Mouse (Mus musculus) spleen, postnatal 10 days (tissue): ENCODE data around the gene Sept11.

Source experiments
- DNase-seq, 2 experiments: peaks; one replicate each; pipeline ENCODE4 v3.0.0; 2021 to 2022; ENCODE audit warnings: low spot score in 2 of 2

Gene Sept11

DNA sequence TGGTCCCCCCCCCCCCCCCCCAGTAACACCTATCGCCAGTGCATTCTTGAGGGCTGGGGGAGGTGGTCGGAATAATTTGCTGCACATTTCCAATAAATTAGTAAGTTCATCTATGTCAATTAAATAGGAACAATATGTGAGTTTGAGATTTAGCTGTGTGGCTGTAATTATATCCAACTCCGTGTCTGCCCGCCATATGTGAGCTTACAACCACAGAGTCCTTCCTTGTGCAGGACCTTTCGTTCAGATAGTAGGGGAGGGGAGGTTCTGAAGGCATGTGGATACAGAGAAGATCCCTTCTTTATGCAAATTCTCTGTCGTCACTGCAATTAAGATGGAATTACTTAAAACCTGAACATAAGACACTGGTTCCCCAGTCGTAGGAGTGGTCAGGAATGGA lies 2.1 kb downstream of the Sept11 start:
- no peak for DNase-seq

DNA sequence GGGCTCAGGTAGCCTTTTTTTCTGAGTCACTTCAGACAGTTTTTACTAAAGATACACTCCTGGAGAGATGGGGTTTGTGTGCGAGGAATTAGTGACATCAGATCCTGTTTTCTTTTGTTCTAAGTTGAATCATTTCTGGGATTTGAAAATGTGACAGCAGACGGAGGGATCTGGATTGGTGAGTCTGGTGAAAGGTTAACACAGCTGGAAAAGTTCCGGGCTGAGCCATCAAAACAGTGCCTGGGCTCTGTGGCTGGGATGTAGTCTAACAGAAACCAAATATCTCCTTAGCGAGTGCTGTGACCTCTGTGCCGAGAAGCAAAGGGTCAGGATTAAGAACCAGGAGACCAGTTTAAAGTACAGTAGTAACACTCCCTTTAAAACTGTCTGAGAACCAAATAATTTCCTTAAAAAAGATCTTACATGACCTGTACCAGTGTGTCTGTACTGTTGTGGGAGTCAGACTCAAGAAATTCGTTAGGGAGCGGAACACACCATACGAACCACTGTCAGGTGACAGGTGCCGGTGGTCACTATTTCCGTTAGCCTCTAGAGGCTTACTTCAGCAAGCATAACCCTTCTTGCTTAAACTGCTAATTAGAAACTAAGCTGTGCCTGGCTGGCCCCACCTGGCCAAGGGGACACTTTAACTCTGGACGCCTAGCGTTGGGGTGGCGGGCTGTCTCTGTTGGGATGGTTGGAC lies 4.1 kb downstream of the Sept11 start:
- no peak for DNase-seq

DNA sequence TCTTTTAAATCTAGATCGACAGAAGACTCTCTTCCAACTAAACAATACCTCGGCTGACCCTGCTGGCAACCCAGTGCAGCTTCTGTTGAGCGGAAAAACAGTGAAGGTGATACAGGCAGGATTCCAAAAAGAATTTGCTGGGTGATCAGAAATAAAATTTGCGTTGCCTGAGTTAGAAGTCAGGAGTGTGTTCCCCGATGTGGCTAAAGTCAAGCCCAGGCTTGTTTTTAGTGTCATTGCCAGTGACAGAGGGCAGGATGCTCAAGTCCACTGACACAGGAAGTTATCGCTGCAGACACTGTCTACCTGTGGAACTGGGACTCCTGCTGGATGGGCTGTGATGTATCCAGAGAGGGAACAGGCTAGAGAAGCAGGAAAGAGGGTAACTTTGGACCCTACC lies 5.0 kb downstream of the Sept11 start:
- no peak for DNase-seq

DNA sequence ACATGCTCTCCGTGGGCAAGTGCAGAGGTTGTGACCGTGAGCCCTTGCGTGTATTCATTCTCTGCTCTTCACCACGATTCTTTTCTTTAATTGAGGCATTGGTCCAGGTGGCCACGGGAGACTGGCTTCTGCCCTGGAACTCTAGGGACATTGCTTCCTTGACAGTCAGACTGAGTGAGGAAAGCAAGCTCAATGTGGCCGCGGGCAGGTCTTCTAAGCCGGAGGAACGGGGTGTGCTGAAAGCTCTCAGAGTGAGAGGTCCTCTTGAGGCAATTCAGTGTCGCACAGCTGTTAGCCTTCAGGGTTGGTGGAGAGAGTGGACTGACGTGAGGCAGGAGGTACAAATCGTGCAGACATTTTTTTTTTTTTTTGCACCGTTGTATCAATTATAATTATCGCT lies 5.6 kb downstream of the Sept11 start:
- no peak for DNase-seq

DNA sequence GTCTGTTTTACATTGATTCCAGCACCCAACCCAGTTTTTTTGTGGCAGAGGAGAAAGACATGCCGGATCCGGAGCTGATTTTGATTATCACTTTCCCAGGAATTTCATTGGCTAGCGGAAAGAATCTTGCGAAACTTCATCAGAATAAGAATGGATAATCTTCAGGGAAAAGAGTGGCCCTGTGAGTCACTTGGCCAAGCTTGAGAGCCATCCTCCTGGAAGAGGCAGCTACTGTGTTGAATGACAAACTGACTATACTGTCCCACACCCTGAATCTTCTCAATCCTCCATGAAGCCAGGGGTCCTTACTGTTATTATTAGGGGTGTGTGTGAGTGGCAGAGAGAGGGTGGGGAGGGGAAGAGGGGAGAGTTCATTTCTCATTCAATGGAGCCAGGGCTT lies 7.7 kb downstream of the Sept11 start:
- DNase-seq: no peak

DNA sequence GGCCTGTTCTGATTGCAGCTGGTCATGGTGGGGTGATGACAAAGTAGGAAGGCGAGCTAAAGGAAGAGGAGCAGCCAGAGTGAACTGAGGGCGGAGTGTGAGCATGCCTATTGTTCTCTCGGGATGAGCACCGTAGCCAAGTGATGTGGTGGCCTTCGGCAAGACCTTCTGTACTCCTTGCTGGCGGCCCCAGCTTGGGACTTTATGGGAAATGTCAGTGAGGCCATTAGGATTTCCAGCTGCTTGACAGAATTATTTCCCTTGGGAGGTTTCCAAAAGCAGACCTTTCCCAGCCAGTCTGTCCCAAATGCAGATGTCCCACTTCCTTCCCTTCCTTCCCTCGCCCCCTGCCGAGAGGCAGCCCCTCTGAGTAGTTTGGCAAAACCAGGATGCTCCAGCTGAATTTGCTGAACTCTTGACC lies 8.1 kb downstream of the Sept11 start:
- no peak for DNase-seq

DNA sequence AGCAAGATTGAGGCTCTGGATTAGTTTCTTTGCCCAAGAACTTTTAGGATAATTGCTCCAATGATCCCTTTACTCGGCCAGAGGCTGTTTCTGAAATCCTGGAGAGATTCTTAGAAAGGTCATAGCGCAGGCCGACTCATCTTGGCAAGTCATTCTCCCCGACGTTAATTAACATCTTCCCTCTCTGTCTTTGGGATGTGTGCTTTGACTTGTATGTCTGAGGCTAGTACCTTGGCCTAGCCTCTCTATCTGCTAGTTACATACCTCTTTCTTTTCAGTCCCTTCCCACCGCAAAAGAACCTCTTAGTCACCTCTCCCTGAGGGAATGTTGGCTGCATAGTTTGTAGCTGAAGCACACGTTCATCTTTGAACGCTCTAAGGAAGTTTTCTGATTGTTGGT lies 10.4 kb downstream of the Sept11 start:
- no peak for DNase-seq

DNA sequence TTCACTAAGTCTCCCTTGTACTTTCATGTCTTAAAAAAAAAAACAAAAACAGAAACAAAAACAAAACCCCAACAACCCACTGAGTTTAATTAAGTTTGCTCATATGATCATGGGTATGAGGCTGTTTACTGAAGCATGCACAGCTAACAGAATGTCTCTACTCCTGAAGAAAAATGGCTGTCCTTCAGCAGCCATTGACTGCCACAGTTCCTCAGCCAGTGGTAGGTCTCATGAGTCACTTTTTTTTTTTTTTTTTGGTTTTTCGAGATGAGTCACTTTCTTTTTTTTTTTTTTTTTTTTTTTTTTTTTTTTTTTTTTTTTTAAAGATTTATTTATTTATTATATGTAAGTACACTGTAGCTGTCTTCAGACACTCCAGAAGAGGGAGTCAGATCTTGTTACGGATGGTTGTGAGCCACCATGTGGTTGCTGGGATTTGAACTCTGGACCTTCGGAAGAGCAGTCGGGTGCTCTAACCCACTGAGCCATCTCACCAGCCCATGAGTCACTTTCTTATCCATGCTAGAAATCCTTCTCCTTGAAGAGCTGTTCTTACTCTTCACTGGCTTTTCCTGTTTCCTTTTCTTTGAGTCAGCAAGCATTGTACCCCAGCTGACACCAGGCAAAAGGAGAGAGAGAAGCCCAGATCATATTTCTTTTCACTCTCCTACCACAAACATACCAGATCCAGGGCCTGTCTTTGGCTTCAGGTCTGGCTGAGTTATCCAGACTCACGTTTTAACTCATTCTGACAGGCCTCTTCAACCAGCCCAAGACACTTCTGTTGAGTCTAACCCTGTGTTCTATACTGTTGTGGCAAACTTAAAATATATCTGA lies 12.0 kb downstream of the Sept11 start:
- DNase-seq: no peak

DNA sequence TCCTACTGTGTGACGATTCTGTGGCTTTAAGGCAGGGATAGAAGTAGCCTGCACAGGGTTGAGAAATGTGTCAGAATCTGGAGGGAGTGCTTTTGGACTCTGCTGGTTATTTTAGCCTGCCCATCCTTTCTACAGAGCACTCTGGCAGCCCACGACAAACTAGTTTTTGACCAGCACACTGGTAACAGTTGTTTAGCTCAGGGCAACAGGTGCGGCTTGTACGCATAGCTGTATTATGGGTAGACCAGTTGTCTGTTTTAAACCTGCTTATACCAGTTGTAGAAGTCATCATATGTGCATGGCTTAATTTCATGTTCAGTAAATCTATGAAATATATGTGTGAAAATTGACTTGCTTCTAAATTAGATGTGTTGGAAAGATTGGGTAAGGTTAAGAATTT lies 12.8 kb downstream of the Sept11 start:
- DNase-seq: no peak

DNA sequence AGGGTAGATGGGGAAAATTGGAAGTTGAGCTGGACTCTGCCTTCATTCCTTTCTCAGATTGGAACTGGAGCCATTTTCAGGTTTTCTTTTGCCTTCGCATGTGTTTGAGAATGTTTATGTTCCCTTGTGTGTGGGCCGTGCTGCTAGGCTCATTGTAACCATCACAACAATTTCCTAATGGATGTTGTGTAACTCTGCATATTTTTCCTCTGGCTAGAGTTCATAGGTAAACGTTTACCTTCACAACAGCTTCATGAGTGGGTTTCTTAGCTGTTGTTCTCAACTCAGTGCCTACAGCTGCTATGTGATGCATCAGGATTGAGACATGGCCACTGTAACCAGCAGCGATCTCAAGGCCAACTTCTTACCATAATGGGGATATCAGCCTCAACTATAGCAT lies 15.5 kb downstream of the Sept11 start:
- no peak for DNase-seq

DNA sequence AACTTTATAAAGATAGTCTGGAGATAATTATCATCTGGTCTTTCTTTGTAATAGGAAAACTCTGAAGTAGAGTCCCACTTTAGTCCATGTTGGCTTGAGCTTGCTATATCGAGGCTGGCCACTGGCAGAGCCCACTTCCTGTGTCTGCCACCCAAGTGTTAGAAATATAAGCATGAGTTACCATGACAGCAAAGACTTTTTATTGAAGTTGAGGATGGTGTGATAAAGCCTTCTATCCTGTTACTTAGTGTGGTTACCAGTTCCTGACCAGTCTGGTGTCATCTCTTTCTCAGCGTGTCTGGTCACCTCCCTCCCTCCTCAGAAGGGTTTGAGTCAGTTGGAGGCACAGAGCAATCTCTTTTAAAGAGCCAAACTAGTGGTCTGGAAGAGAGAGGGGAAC lies 16.3 kb downstream of the Sept11 start:
- no peak for DNase-seq

DNA sequence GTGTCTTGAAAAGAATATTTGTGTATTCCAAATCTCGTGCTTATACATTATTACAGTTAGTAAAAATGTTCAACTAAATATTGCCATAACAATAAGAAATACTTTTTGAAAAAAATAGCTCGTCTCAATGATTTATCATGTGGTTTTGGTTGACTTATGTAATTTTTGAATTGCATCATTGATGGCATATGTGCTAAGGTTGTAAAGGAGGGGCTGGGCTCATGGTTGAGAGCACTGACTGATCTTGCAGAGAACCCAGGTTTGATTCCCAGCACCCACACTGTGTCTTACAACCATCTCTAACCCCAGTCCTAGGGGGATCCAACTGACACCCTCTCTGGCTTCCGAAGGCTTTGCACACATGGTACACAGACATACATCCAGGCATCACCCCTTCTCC lies 19.1 kb downstream of the Sept11 start:
- DNase-seq: no peak

DNA sequence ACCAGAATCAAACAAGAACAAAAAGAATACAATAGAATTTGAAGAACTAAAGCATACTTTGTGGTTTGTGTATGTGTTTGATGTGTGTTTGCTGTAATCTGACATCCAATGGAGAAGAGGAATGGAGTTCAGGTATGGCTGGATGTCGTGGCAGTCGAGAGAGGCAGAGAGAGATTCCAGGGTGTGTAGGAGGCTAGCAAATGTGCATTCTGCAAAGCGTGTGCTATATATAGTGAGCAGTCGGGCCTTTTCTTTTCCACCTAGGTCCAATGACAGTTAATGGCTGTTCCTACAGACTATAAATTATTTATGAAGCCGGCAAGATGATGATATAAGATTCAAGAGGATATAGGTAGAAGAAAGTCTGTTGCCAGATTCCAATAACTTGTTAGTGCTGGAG lies 20.3 kb downstream of the Sept11 start:
- no peak for DNase-seq

DNA sequence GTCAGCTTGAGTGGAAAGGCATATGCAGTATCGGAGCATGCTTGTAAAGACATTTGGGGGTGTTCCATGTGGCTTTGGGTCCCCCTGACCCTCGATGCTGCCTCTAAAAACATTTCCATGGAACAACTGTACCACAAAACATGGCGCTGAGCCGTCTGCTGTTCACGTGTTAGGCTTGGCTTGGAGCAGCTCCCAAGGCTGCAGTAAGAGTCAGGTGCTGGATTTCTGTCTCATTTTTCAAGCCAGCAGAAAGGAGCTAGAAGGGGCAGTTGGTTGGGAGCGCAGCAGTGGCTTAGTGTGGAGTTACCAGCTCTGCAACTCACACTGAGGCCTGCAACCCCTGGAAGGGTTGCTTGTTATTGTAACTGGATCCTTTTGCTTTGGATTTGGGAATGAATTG lies 21.3 kb downstream of the Sept11 start:
- DNase-seq: no peak

DNA sequence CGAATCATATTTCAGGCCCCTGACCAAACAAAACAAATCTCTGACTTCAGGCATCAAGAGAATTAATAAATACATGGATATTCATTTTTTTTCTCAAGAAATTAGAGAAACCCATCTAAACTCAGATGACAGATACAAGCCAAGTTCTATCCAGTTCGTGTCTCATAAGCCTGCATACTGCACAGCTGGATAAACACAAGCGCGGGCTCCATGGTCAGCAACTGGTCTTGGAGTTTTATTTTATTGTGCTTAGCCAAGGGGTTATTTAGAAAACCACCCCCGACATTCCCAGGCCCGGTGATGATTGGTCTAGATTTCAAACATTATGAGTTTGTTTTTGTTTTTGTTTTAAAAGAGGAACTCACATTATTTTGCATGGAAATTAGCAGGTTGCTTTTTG lies 21.8 kb downstream of the Sept11 start:
- no peak for DNase-seq

DNA sequence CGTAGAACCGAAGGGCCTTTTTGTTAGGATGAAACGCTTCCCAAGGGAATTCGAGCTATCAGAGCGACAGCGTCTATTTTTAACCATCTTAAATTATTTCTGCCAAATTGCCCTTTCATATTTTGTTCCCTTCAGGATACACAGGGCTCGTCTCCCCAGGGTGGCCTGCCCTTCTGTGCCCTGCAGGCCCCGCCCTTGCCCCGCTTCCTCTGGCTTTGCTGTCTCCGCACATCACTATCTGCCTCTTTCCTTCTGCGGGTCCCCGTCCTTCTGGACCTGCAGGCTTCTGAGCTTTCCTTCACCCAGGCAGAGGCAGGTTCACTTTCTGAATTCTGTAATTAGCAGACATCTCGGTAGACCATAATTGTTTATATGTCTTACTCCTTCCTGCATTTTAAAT lies 22.6 kb downstream of the Sept11 start:
- DNase-seq: no peak

DNA sequence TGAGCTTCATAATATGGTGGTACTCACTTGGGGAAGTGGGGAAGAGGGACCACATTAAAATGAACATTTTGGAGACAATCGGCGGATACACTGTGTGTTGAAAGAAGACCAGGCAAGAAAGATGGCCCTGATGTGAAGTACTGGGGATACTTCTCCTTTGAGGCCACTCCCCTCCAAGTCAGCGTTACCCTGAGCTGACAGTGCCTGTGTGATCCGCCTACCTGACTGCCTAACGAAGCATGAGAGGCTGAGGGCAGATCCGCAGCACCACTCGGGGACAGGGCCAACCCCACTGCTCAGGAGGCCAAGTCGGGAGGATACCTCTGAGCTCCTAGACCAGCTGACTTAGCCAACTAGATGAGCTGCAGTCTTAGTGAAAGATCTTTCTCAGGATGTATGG lies 24.4 kb downstream of the Sept11 start:
- DNase-seq: peak in 1 of 2 experiments; percentile 32

DNA sequence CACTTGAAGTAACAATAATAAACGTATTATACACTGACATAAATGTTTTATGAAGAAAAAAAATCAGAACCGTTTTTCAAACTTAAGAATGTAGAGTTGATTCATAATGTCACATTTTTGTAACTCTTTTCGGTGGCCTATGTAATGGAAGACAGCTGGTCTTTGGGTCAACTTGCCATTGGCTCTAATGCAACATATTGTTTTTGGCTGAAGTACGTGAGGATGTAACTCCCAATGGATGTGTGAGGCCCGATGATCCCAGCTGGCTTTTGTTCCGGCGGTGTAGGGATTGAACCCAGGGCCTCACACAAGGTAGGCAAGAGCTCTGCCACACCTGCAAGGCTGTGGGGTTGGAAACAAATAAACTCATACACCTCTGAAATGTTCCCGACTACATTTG lies 28.4 kb downstream of the Sept11 start:
- no peak for DNase-seq

DNA sequence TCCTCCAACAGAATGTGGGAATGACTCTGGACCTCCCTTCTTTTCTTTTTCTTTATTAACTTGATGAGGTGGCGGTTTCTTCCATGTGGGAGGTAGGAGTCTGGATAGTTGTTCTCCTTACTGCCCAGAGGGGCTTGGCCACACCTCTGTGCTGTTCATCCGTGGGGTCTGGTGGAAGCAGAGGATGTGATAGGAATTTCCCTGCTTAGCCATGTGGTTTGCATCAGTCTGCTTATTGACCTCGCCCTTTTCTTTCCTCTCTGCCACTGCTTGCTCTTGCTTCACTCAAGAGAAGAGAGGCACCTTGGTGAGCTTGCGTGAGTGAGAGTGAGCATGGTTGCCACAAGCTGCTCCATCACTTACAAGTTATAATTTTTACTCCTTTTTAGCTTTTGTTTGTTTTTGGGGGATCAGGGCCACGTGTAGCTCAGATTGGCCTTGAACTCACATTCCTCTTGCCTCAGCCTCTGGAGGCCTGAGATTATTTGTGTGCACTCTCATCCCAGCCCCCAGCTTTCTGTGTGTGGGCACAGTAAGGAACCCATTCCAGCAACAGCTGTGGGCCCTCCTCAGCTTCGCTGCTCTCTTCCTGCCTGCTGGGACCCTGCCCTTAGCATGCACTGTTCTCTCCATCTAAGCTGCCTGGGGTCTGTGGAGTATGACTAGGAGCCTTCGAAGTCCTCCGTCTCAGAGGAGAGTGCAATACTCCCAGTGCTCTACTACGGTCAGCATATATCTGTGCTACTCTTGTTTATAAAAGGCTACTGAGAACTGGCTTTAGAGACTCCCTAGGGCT lies 31.0 kb downstream of the Sept11 start:
- DNase-seq: no peak

DNA sequence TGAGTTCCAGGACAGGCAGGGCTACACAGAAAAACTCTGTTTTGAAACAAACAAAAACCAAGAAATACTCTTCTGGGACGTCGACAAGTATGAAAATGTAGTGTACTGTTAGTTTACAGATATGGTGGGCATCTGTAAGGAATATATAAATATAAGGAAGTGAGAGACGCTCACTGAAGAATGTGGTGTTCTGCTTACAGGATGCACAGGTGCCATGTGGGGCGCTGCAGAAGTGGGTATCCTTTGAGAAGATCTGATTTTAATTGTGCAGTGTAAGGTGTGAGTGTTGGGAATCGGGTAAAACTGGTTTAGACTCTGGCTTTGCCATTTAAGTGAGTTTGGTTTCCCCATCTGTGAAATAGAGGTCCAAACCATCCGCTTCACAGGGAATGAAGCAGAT lies 32.1 kb downstream of the Sept11 start:
- no peak for DNase-seq

DNA sequence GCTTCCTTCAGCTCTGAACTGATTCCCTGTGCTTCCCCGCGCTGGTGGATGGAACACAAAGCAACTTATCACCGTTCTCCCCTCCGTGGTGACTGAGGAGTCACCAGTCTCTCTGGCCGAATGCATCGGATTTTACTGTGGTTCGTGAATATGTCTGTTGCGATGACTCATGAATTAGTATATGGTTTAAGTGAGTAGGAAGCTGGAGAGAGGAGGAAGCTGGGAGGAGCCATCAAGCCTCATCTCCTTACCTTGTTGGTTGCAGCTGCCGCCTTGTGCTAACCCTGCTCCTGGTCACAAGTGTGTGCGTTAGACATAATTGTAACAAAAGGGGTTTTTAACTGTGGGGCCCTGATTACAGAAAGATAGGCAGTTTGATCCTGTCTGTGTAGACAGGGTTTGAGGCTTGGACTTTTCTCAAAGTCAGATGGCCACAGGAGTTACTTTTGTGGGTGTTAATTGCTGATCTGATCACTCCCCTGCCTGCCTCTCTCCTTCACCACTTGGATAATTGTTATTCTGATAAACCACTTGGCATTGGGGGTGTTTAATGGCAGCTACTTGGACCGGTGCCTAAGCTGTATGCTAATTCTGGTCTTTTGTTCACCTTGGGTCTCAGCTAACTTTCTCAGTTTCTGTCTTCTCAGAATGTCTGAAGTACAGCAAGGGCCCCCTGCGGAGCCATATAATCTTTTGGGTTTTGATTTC lies 33.1 kb downstream of the Sept11 start:
- no peak for DNase-seq

DNA sequence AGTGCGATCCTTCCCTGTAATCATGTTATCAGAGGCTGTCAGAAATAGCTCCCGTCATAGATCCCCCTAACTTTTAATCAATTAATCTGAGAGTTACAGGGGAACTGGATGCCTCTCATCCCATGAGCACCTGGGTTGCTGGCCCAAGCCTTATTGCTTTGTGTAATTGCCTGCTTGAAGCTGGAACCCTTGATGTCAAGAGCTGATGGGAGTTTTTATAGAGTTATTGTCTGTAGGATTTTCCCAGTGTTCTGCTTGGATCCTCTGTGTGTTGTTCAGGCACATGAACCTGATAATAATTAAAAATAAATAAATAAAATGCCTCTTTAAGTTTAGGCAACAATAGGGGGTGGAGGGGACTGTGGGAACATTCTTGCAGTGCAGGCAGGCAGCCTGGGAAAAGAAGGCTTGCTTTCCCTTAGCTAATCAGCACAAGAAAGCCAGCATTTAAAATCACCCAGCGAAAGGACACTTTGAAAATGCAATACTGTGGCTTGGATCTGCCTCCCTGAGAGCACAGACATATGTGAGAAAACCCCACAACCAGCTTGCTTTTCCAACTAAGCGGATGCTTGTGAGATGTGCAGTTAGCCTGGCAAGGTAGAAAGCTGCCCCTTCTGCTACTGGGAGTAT lies 33.8 kb downstream of the Sept11 start:
- DNase-seq: no peak
